Mouse (Mus musculus): Measurements from ENCODE around the gene Olfr1215. TPM values are rescaled to one million over a fixed set of nuclear protein-coding genes. Genes with fewer than 3 reads are reported as not detected.

Gene Olfr1215
- polyA plus RNA-seq (2017; shearing (Covaris generic)): under 1 TPM in 1 of 2 experiments, not detected in 1; 0.23 TPM

DNA sequence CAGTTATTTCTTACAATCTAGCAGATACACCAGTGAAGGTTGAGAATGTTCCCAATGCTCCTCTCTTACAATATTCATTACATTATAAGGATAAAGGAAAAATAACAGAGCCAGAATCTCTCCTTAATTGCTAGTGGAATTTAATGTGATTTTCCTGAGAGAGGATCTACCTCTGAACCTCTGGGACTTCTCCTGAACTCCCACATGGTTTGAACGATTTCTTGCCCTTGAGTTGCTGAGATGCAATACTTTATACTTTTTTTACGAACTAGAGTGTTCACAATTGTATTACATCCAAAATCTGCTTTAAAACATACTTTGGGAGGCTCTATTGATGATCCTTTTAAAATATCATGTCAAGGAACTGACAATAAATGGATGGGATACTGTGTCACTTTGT, at the start of gene Olfr1215:
TSS of gene Olfr1215 (minus strand) at position 101 of the 400 bp plus-strand sequence.

DNA sequence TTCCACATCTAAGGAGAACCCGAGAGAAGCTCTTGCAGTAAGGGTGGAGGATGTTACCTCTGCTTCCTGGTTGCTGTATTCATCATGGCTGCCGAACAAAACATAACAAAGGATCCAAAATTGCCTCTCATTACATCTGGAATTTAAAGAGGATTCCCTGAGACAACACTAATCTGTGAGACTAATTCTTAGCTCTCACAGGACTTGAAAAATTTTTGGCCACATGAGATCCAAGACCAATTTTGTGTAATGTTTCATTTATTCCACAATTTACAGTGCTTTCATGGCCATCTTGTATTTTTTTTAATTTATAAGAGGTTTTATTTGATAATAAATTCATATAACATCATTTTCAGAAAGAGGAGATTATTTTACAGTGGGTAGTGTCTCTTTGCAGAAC, 25.2 kb upstream of the Olfr1215 start, which contains the start of gene Olfr1217:
TSS of gene Olfr1217 (minus strand) at position 101 of the 400 bp plus-strand sequence.

DNA sequence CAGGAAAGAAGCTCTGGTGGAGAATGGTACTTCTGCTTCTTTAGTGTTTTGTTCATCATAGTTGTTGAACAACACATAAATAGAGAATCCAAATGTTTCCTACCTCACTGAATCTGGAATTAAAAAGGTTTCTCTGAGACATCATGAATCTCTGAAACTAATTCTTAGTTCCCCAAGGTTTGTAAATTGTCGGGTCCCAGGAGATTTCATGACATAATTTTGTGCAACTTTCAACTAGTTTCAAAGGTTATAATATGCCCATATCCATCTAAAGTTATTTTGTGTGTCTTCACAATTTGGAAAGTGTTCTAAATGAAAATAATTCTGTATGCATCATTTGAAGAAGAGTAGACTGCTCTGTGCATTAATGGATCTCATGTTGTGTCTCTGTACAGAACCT, 11.5 kb upstream of the Olfr1215 start, which contains the start of gene Olfr1216:
TSS of gene Olfr1216 (minus strand) at position 101 of the 400 bp plus-strand sequence.

DNA sequence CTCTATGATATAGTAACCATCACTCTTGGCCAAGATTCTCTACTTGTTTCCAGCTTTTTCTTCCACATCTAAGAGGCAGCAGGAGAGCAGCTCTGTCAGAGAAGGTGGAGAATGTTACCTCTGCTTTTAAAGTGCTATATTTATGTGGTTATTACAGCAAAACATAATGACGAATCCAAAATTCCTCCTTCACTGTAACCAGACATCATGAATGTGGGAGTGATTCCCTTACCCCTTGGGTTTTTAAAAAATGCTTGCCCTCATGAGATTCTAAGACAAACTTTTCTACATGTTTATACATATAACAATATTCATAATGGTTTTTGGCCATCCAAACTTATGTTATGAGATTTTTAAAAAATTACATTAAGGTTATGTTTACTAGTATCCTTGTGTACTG, 14.2 kb downstream of the Olfr1215 start, which contains the start of gene Olfr1214:
TSS of gene Olfr1214 (minus strand) at position 101 of the 400 bp plus-strand sequence.

DNA sequence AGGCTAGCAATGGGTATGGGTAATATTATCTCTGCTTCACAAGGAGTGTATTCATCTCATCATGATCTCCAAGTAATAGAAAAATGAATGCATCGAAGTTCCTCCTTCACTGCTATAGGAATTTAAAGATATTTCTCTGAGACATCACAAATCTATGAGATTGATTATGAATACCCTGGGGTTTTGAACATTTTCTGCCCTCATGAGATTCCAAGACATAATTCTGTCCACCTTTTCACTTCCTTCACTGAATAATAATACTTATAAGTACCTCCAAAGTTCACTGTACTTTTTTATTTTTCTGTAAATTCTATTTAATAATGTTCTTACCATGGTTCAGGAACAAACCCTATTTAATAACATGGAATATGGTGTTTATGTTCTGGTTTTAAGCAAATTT, 26.6 kb downstream of the Olfr1215 start, which contains the start of gene Gm13762:
TSS of gene Gm13762 (minus strand) at position 101 of the 400 bp plus-strand sequence.

DNA sequence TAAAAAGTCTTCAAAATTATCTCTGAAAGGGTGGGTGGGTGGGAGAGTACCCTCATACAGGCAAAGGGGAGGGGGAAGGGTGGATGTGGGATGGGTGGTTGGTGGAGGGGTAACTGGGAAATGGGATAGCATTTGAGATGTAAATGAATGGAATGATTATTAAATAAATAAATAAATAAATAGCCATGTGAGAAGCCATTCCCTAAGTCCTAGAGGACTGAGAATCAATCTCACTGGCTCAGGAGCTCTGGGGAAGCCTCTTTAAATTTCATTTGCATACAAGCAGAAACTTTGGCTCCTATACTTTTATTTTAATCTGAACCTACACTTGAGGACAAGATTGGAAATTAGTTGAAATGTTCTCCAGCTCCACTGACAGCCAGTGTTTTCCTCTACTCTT, 53.1 kb downstream of the Olfr1215 start, which contains the start of gene Olfr1212:
TSS of gene Olfr1212 (plus strand) at position 301 of the 400 bp plus-strand sequence.

Other genes starting within 250 kb of the Olfr1215 start
- gene Olfr1199, start 246.5 kb downstream of the Olfr1215 start, polyA plus RNA-seq (2017; shearing (Covaris generic)): not detected
- under 1 TPM in 1 of 2 experiments, not detected in 1; 0.09 TPM for gene Olfr1200, start 236.5 kb downstream of the Olfr1215 start, polyA plus RNA-seq (2017; shearing (Covaris generic))
- gene Olfr1201, start 213.9 kb downstream of the Olfr1215 start, polyA plus RNA-seq (2017; shearing (Covaris generic)): not detected
- not detected for gene Olfr1202, start 192.5 kb downstream of the Olfr1215 start, polyA plus RNA-seq (2017; shearing (Covaris generic))
- under 1 TPM in 1 of 2 experiments, not detected in 1; 0.12 TPM for gene Olfr1205, start 177.2 kb downstream of the Olfr1215 start, polyA plus RNA-seq (2017; shearing (Covaris generic))
- gene Olfr1204, start 157.7 kb downstream of the Olfr1215 start, polyA plus RNA-seq (2017; shearing (Covaris generic)): not detected
- gene Olfr1206, start 143.7 kb downstream of the Olfr1215 start, polyA plus RNA-seq (2017; shearing (Covaris generic)): under 1 TPM in 1 of 2 experiments, not detected in 1; 0.50 TPM
- gene Olfr1208, start 104.7 kb downstream of the Olfr1215 start, polyA plus RNA-seq (2017; shearing (Covaris generic)): under 1 TPM in 1 of 2 experiments, not detected in 1; 0.28 TPM
- gene Olfr1209, start 91.8 kb downstream of the Olfr1215 start, polyA plus RNA-seq (2017; shearing (Covaris generic)): under 1 TPM in 1 of 2 experiments, not detected in 1; 0.05 TPM
- gene Olfr1211, start 68.9 kb downstream of the Olfr1215 start, polyA plus RNA-seq (2017; shearing (Covaris generic)): not detected
- gene Olfr1212, start 53.0 kb downstream of the Olfr1215 start, polyA plus RNA-seq (2017; shearing (Covaris generic)): not detected
- not detected for gene Gm13762, start 26.7 kb downstream of the Olfr1215 start, polyA plus RNA-seq (2017; shearing (Covaris generic))
- not detected for gene Olfr1214, start 14.3 kb downstream of the Olfr1215 start, polyA plus RNA-seq (2017; shearing (Covaris generic))
- gene Olfr1216, start 11.4 kb upstream of the Olfr1215 start, polyA plus RNA-seq (2017; shearing (Covaris generic)): not detected
- under 1 TPM in 1 of 2 experiments, not detected in 1; 0.19 TPM for gene Olfr1217, start 25.1 kb upstream of the Olfr1215 start, polyA plus RNA-seq (2017; shearing (Covaris generic))
- not detected for gene Olfr1218, start 54.2 kb upstream of the Olfr1215 start, polyA plus RNA-seq (2017; shearing (Covaris generic))
- gene Olfr1219, start 76.5 kb upstream of the Olfr1215 start, polyA plus RNA-seq (2017; shearing (Covaris generic)): not detected
- gene Olfr1220, start 99.9 kb upstream of the Olfr1215 start, polyA plus RNA-seq (2017; shearing (Covaris generic)): under 1 TPM in 1 of 2 experiments, not detected in 1; 0.17 TPM
- not detected for gene Olfr1221, start 110.3 kb upstream of the Olfr1215 start, polyA plus RNA-seq (2017; shearing (Covaris generic))
- under 1 TPM in 1 of 2 experiments, not detected in 1; 0.07 TPM for gene Olfr1222, start 126.1 kb upstream of the Olfr1215 start, polyA plus RNA-seq (2017; shearing (Covaris generic))
- gene Olfr1223, start 144.6 kb upstream of the Olfr1215 start, polyA plus RNA-seq (2017; shearing (Covaris generic)): under 1 TPM; 0.13 to 0.37 TPM
- under 1 TPM in 1 of 2 experiments, not detected in 1; 0.23 TPM for gene Olfr1224-ps1, start 157.1 kb upstream of the Olfr1215 start, polyA plus RNA-seq (2017; shearing (Covaris generic))
- gene Olfr1225, start 167.7 kb upstream of the Olfr1215 start, polyA plus RNA-seq (2017; shearing (Covaris generic)): not detected
- not detected for gene Olfr1226, start 193.1 kb upstream of the Olfr1215 start, polyA plus RNA-seq (2017; shearing (Covaris generic))
- gene Olfr1228, start 247.1 kb upstream of the Olfr1215 start, polyA plus RNA-seq (2017; shearing (Covaris generic)): under 1 TPM in 1 of 2 experiments, not detected in 1; 0.32 TPM